Mouse (Mus musculus): ENCODE results near the gene Fgfr2. TPM values are rescaled to one million over a fixed set of nuclear protein-coding genes. Genes with fewer than 3 reads are reported as not detected.

Gene Fgfr2
- polyA plus RNA-seq, 1 experiment from 2014 or later = 47.9 TPM

DNA sequence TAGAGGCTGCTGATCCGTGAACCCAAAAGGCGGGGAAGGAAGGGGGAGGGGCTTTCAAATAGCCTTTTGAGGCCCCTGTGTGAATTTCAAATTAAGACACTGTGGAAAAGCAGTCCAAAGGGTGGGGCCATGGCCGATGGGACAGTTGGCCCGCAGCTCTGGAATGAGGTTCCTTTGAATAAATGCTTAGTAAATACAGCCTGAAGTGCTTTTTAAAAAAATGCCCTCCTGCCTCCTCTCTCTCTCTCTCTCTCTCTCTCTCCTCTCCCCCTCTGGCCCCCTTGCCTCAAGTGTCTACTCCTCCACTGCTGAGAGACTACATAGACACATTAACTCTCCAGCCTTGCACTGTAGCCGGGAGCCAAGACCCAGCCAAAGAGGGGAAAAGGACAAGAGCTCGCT, 2917.0 kb downstream of the Fgfr2 start:
- H3K4me1 ChIP-seq = peaks cover 68% of the 10 kb centered on the region
- H3K4me2 ChIP-seq = peak overlapping the region; percentile 34; the same call in 1 of the 2 replicates
- H3K4me3 ChIP-seq = no peak overlapping the region
- H3K27me3 ChIP-seq = no peaks in the 10 kb centered on the region
- no peak overlapping the region for H3K9ac ChIP-seq
- peak overlapping the region; percentile 58 for H3K27ac ChIP-seq
- ATAC-seq = peak; percentile 70; the same call in 1 of the 2 replicates
- 5% methylated on average over 6 of the region's 6 CpGs for WGBS
- H3K36me3 ChIP-seq (ENCODE audit: poor library complexity, severe bottlenecking) = peaks cover 4% of the 10 kb centered on the region; the same call in 1 of the 2 replicates
- no peaks in the 10 kb centered on the region for H3K9me3 ChIP-seq (replicated peaks)

DNA sequence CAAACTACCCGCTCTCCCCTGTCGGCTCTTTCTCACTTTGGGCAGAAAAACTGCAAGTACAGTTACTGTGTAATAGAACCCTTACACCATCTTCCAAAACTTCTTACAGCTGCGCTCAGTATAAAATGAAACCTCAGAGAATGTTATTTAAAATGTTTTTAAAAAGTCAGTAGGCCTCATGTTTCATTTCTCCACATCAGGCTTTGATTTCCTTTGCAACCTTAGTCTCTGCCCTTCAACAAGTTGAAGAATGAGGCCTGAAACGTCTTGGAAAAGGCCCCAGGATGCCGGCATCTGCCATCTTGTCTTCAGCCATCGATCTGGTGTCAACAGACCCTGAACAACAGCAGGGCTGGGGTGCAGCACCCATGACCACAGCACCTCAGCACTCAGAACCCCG, 2918.0 kb downstream of the Fgfr2 start:
- 84% methylated on average over 7 of the region's 7 CpGs for WGBS
- H3K9ac ChIP-seq = no peak overlapping the region

DNA sequence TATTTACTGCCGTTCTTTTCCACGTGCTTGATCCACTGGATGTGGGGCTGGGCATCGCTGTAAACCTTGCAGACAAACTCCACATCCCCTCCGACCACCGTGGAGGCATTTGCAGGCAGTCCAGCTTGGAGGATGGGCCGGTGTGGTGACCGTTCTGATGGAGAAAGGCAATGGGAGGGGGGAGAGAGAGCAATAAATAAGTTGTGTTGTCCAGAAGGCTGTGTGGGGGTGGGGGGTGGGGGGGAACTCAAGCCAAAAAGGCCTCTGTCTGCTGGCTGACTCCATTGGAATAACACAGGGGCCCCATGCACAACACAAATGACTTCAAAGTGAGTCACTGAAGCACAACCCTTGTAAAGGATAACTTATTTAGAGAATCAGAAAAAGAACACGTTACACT, 2922.1 kb downstream of the Fgfr2 start:
- Histone ChIP-seq H3K4me2 (no peak overlapping the region), H3K36me3 (ENCODE audit: poor library complexity, severe bottlenecking) (peaks cover 13% of the 10 kb centered on the region), H3K27ac (no peak overlapping the region), H3K4me3 (no peak overlapping the region), H3K9ac (no peak overlapping the region), H3K4me1 (peaks cover 27% of the 10 kb centered on the region), H3K27me3 (no peaks in the 10 kb centered on the region), H3K9me3 (replicated peaks) (no peaks in the 10 kb centered on the region)
- 83% methylated on average over 8 of the region's 8 CpGs for WGBS
- no peak for ATAC-seq

More for the DNA sequence above, 2918.0 kb downstream of the Fgfr2 start:
- no peak overlapping the region for H3K4me3 ChIP-seq
- ATAC-seq = no peak
- no peak overlapping the region for H3K27ac ChIP-seq
- H3K36me3 ChIP-seq (ENCODE audit: poor library complexity, severe bottlenecking) = peaks cover 4% of the 10 kb centered on the region; the same call in 1 of the 2 replicates
- H3K4me2 ChIP-seq = no peak overlapping the region
- H3K9me3 ChIP-seq (replicated peaks) = no peaks in the 10 kb centered on the region
- no peaks in the 10 kb centered on the region for H3K27me3 ChIP-seq
- H3K4me1 ChIP-seq = peaks cover 58% of the 10 kb centered on the region

DNA sequence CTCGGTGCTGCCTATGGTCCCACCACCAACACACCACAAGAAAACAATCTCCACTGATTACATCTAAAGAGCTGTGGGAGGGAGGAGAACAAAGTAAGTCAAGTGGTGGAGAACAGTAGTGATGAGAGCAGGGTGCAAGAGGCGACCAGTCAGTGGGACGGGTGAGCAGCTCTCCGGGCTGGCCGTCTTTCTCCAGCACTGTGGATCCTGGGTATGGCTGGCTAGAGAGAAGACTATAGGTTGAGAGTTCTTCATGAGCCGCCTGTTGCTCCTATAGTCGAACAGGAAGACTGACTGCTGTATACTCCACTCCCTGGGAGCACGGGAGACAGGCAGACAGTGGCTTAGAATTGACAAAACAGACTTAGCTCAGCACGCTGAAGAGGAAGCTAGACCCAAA, 2923.2 kb downstream of the Fgfr2 start:
- Histone ChIP-seq H3K27me3 (no peaks in the 10 kb centered on the region), H3K4me2 (no peak overlapping the region), H3K4me1 (peaks cover 17% of the 10 kb centered on the region), H3K36me3 (ENCODE audit: poor library complexity, severe bottlenecking) (peaks cover 17% of the 10 kb centered on the region), H3K9ac (no peak overlapping the region), H3K9me3 (replicated peaks) (no peaks in the 10 kb centered on the region), H3K27ac (no peak overlapping the region), H3K4me3 (no peak overlapping the region)
- WGBS = 89% methylated on average over 9 of the region's 9 CpGs
- no peak for ATAC-seq

DNA sequence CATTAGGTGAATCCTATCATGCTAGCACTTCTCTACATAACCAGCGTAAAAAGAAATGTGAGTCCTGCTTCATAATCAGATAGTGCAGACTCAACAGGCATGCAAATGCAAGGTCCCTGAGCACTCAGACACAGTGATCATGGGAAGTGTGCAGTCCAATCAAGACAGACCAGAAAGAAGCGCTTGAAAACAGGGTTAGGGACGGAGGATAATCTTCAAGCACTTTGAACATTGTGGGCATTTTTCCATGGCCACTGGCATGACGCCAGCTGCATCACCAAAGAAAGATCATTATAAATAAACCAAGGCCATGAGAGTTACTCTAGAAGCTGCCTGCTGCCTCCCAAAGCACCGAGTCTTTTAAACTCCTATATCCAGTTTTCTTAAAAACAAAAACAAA, 2923.8 kb downstream of the Fgfr2 start:
- no peak for ATAC-seq
- Histone ChIP-seq H3K4me2 (no peak overlapping the region), H3K27ac (no peak overlapping the region), H3K9ac (no peak overlapping the region), H3K9me3 (replicated peaks) (no peaks in the 10 kb centered on the region), H3K27me3 (no peaks in the 10 kb centered on the region), H3K4me3 (no peak overlapping the region), H3K4me1 (peaks cover 17% of the 10 kb centered on the region), H3K36me3 (ENCODE audit: poor library complexity, severe bottlenecking) (peaks cover 21% of the 10 kb centered on the region)
- WGBS = 56% methylated on average over 5 of the region's 5 CpGs

DNA sequence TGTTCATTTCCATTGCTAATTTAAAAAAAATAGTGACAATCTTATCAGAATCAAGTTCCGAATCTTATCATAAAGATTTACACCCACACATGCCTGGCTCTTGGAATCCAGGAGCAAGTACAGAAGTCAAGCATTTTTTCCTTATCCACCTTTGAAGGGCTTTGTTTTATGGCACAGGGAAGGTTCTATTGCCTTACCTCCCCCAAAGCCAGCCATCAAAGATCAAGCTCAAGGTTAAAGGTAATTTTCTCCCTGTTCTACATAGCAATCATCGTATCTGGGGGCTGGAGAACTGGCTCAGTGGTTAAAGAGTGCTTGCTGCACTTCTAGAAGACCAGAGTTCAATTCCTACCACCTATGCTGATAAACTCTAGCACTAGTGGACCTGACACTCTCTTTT, 2928.1 kb downstream of the Fgfr2 start:
- no peaks in the 10 kb centered on the region for H3K27me3 ChIP-seq
- WGBS = 93% methylated on average over 2 of the region's 2 CpGs
- H3K27ac ChIP-seq = no peak overlapping the region
- no peak for ATAC-seq
- H3K4me2 ChIP-seq = no peak overlapping the region
- H3K9me3 ChIP-seq (replicated peaks) = no peaks in the 10 kb centered on the region
- H3K4me3 ChIP-seq = no peak overlapping the region
- no peak overlapping the region for H3K9ac ChIP-seq
- H3K4me1 ChIP-seq = peaks cover 26% of the 10 kb centered on the region
- H3K36me3 ChIP-seq (ENCODE audit: poor library complexity, severe bottlenecking) = peaks cover 26% of the 10 kb centered on the region

DNA sequence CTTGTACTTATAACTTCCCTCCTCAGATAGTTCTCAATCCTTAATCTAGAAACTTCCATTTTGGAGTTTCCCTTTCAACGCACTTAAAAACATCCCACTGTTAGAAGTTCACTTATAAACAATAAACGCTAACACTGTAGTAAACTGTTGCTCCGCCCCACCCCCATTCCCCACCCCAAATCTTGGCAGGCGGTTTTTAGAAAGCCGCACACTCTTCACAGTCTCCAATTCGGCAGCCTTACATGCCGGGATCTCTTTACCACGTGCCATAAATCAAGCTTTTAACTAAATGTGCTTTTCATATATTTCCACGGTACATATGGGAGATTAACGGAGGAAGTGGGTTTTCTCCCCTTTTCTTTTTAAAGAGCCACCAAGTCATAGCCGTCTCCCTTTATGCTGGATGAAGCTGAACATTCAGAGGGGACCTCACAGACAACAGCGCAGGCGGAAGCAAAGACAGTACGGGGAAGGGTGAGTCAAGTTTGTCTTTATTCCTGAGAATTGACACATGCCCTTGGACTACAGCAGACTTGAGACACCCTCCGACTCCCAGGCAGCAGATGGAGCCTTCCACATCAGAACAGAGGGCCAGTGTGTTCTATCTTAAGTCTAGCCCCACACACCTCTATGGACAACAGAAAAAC, 2932.7 kb downstream of the Fgfr2 start:
- no peak overlapping the region for H3K4me2 ChIP-seq
- peaks cover 25% of the 10 kb centered on the region for H3K36me3 ChIP-seq (ENCODE audit: poor library complexity, severe bottlenecking)
- H3K27ac ChIP-seq = no peak overlapping the region; the same call in 1 of the 2 replicates
- no peak overlapping the region for H3K9ac ChIP-seq
- no peak for ATAC-seq
- H3K9me3 ChIP-seq (replicated peaks) = no peaks in the 10 kb centered on the region
- WGBS = 54% methylated on average over 15 of the region's 15 CpGs
- no peak overlapping the region for H3K4me3 ChIP-seq
- peaks cover 18% of the 10 kb centered on the region for H3K4me1 ChIP-seq
- H3K27me3 ChIP-seq = no peaks in the 10 kb centered on the region

DNA sequence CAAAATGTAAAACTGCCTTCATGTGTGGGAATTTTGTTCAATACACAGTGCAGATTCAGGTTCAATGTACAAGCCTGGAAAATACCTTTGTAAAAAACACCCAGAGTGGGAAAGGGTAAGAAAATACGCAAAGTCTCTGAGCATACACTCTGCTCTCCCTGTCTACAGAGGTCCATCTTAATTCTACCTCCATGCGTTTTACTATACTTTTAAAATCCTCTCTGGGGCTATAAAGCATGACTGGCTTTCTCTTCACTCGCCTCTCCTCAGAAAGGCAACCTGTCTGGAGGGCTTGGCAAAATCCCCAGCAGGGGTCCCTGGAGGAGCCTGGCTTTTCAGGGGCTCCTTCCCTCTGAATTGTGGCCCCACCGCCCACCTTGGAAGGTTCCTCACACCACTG, 2933.2 kb downstream of the Fgfr2 start:
- H3K36me3 ChIP-seq (ENCODE audit: poor library complexity, severe bottlenecking) = peaks cover 29% of the 10 kb centered on the region
- no peak for ATAC-seq
- peaks cover 18% of the 10 kb centered on the region for H3K4me1 ChIP-seq
- WGBS = 67% methylated on average over 4 of the region's 4 CpGs
- no peak overlapping the region for H3K27ac ChIP-seq
- no peak overlapping the region for H3K4me3 ChIP-seq
- no peak overlapping the region for H3K9ac ChIP-seq
- no peaks in the 10 kb centered on the region for H3K27me3 ChIP-seq
- H3K4me2 ChIP-seq = no peak overlapping the region
- no peaks in the 10 kb centered on the region for H3K9me3 ChIP-seq (replicated peaks)

DNA sequence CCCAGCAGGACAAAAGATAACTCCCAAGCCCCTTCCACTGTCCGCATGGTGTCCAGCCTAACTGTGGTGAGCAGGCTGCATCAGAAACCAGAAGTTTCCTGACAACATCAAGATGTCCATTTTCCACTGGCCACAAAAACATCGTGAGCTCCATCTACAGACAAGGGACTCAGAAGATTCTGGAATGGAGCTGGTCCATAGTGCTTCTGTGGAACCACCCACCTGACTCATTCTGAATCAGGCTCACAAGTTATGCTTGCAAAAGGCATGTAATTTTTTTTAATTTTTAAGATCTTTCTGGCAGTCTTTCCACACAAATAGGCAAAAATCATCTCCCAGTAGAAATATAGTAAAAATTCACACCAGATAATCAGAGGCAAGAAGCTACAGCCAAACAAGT, 2935.0 kb downstream of the Fgfr2 start:
- WGBS = 97% methylated on average over 2 of the region's 2 CpGs
- no peak overlapping the region for H3K27ac ChIP-seq
- no peak for ATAC-seq

DNA sequence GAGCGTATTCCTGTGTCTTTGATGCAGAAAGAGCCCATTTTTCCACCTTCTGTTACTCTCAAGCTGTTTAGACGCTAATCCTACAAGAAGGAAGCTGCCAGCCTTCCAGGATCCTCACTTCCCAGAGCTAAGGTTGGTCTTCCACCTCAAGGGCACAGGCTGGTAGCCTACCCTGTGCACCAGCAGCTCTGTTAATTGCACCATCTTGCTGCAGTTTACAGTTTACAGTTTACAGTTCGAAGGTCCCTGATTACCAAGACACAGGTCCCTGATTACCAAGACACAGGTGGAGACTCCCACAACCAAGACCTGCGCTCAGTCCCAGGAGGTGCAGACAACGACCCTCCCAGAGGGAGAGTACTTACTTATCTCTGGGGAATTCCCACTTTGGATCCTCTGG, 2938.3 kb downstream of the Fgfr2 start:
- WGBS = 89% methylated on average over 5 of the region's 5 CpGs
- no peak overlapping the region for H3K4me2 ChIP-seq
- ATAC-seq = no peak
- H3K27ac ChIP-seq = no peak overlapping the region
- H3K27me3 ChIP-seq = no peaks in the 10 kb centered on the region
- peaks cover 14% of the 10 kb centered on the region for H3K4me1 ChIP-seq
- peaks cover 45% of the 10 kb centered on the region for H3K36me3 ChIP-seq (ENCODE audit: poor library complexity, severe bottlenecking)
- no peak overlapping the region for H3K4me3 ChIP-seq
- H3K9ac ChIP-seq = no peak overlapping the region
- 0 out of 2 replicates have a peak, but pooled peaks cover 4% of the 10 kb centered on the region for H3K9me3 ChIP-seq (replicated peaks)

More for the DNA sequence above, 2935.0 kb downstream of the Fgfr2 start:
- no peak overlapping the region for H3K4me2 ChIP-seq
- no peaks in the 10 kb centered on the region for H3K27me3 ChIP-seq
- H3K9ac ChIP-seq = no peak overlapping the region
- peaks cover 22% of the 10 kb centered on the region for H3K4me1 ChIP-seq
- peaks cover 36% of the 10 kb centered on the region for H3K36me3 ChIP-seq (ENCODE audit: poor library complexity, severe bottlenecking)
- 0 out of 2 replicates have a peak, but pooled peaks cover 4% of the 10 kb centered on the region for H3K9me3 ChIP-seq (replicated peaks)
- no peak overlapping the region for H3K4me3 ChIP-seq

DNA sequence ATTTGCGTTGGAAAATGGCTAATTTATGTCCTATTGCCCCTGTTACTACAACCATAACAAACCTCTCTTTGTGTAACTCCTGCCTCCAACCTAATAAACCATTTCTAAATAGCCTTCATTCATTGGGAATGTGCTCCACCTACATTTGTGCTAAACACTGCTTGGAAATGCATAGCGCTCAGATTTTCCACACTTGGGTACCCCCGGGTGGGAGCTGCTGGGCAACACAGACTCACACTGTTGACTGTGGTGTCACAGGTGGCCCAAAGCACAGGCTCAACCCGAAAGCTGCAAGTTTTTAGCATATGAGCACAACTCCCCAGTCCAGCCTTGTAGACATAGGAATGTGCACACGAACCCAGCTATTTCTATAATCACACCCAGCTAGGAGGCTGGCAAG, 2939.2 kb downstream of the Fgfr2 start:
- Histone ChIP-seq H3K4me2 (no peak overlapping the region), H3K36me3 (ENCODE audit: poor library complexity, severe bottlenecking) (peaks cover 49% of the 10 kb centered on the region), H3K9me3 (replicated peaks) (0 out of 2 replicates have a peak, but pooled peaks cover 4% of the 10 kb centered on the region), H3K9ac (no peak overlapping the region), H3K27me3 (no peaks in the 10 kb centered on the region), H3K4me1 (peaks cover 14% of the 10 kb centered on the region), H3K4me3 (no peak overlapping the region), H3K27ac (no peak overlapping the region)
- WGBS = 57% methylated on average over 5 of the region's 5 CpGs
- 0 out of 2 replicates have a peak, but pooled peaks have one; percentile 51 for ATAC-seq

DNA sequence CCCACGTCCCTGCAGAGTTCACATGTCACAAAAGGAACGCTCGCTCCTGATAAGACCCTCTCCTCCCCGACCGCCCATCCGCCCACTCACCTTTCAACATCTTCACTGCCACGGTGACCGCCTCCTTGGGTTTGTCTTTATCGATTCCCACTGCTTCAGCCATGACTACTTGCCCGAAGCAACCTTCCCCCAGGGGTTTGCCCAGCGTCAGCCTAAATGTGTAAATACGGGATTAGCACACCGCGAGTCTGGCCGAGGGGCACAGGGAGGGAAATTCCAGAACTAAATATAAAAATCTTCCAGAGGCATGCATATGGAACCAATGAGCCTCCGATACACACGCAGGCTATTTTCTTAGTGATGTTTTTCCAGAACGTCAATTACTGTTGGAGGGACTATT, 2940.6 kb downstream of the Fgfr2 start:
- Histone ChIP-seq H3K9me3 (replicated peaks) (0 out of 2 replicates have a peak, but pooled peaks cover 4% of the 10 kb centered on the region), H3K4me3 (no peak overlapping the region), H3K27me3 (no peaks in the 10 kb centered on the region), H3K36me3 (ENCODE audit: poor library complexity, severe bottlenecking) (peaks cover 63% of the 10 kb centered on the region), H3K4me2 (no peak overlapping the region), H3K27ac (no peak overlapping the region), H3K9ac (no peak overlapping the region), H3K4me1 (peaks cover 14% of the 10 kb centered on the region)
- no peak for ATAC-seq
- 24% methylated on average over 18 of the region's 18 CpGs for WGBS

DNA sequence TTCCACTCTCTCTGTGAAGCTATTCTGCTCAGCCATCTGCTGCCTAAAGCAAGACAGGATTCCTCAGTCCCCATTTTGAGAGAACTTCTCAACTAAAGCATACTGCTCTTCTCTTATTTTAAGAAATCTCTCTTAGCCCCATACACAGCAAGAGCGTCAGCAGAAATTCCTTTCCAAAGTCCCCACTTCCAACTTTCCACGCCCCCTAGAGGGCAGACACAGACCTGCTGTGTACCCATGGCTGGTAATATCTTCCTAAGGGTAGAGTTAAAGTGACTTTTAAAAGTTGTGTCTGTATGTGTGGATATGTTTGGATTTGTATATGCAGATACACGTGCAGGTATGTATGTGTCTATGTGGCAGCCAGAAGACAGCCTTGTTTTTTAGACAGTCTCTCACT, 2944.2 kb downstream of the Fgfr2 start:
- 68% methylated on average over 3 of the region's 3 CpGs for WGBS
- H3K9ac ChIP-seq = no peak overlapping the region
- ATAC-seq = no peak
- no peak overlapping the region for H3K4me3 ChIP-seq
- no peak overlapping the region for H3K4me2 ChIP-seq
- peaks cover 10% of the 10 kb centered on the region for H3K4me1 ChIP-seq
- H3K27me3 ChIP-seq = no peaks in the 10 kb centered on the region
- H3K27ac ChIP-seq = no peak overlapping the region
- H3K9me3 ChIP-seq (replicated peaks) = 0 out of 2 replicates have a peak, but pooled peaks cover 4% of the 10 kb centered on the region
- H3K36me3 ChIP-seq (ENCODE audit: poor library complexity, severe bottlenecking) = peaks cover 57% of the 10 kb centered on the region

Data from forebrain, embryonic 13.5 days (tissue).